Mouse (Mus musculus) hematopoietic stem cell, adult 5-6 weeks (primary cell): ENCODE results near the gene Nav2. TPM values are rescaled to one million over a fixed set of nuclear protein-coding genes. Genes with fewer than 3 reads are reported as not detected.
A peak's percentile ranks its signal among the peaks of the same experiment; 100 is the strongest.

Source experiments
- ATAC-seq, 2 experiments: fragments of 125-278 bp in 1 of 2; replicated peaks in 1 of 2; 2 replicates each; pipeline ENCODE4 v1.8.0; 2016 to 2017; ENCODE audit warnings: inconsistent platforms in 2 of 2, mild to moderate bottlenecking in 2 of 2, moderate number of reproducible peaks in 2 of 2, low read depth in 1 of 2, moderate TSS enrichment in 1 of 2; ENCODE audit not compliant: low FRiP score in 2 of 2, poor library complexity in 2 of 2, severe bottlenecking in 2 of 2, insufficient read depth in 1 of 2, low TSS enrichment in 1 of 2
- total RNA-seq: library from RNA; stranded (forward); fragments of 172-1452, 232-1000 nt; gene quantifications from 2 replicates; pipeline ENCODE4 v1.2.3, GENCODE M21; 2017

The Nav2 gene
- total RNA-seq, 1 experiment from 2014 or later, result 7.4 TPM

DNA sequence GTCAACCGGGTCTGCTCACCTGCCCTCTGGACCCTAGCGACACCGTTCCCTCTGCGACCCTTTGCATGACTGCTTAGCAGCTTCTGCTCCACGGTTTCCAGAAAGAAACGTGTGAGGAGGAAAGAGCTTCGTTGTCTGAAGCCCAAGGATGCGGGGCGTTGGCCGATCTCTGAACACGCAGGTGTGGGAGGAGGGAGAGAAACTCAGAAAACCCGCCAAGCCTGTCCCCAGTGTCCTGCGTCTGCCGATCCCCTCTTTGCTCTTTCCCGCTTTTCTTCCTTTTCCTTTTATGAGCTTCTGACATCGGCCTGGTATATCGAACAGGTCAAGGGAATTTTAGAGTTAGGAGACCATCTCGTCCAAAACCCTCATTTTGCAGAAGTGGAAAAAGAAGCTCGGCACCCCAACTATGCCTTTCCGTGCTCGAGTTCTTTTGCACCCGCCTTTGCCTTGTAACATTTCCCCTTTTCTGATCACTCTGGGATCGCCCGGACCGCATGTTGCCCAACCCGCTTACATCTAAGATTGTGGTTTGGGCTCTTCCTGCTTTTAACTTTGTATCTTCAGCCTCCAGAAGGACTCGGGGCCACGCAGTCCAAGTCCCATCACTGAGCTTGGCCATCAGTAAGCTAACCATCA, 26.4 kb upstream of the Nav2 start:
- ATAC-seq, result peak; percentile 56 to 70

DNA sequence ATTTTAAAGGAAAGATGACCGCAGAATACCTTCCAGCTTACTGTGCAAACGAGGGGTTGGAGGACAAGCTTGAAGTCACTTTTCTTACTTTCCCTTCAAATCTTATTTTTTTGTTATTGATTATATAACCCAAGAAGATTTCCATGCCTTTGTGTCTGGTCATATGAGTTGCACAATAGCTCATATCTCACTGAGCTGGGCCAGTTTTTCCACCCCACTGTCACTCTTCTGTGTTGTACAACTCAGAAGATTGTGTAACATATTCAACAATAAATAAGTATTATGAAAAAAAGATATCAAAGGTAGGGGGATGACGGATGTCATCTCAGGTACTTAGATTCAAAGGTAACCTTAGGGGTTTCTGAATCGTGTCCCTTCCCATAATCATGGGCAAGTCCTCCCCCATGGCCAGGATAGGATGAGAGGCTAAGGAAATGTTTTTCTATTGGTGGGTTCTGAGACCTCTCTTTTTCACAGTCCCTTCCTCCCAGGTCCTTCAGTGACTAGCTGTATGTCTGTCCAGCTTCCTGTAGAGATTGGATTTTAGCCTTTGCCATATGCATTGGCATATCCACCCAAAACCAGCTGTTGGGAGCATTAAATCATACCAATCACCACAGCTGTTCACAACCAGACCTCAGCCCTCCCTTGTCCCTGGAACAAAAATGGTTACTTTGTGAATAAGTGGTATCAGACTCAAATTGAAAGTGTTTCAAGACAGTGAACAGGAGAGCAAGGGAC, 24.8 kb upstream of the Nav2 start:
- ATAC-seq, result no peak

DNA sequence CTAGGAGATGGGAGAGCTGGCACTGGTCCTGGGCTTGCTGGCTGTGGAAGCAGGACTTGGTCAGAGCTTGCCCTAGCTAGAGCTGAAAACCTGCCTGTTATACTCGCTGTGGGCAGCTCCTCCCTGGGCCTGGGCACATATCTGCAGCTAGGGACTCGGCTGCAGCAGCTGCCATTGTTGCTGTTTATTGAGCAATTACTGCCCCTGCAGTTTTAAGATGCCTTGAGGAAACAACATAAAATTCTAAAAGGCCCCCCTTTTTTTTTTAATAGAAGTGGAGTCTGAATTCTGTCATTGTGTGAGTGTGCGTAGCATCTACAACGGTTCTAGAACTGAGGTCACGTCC, 24.3 kb upstream of the Nav2 start:
- ATAC-seq, result no peak

DNA sequence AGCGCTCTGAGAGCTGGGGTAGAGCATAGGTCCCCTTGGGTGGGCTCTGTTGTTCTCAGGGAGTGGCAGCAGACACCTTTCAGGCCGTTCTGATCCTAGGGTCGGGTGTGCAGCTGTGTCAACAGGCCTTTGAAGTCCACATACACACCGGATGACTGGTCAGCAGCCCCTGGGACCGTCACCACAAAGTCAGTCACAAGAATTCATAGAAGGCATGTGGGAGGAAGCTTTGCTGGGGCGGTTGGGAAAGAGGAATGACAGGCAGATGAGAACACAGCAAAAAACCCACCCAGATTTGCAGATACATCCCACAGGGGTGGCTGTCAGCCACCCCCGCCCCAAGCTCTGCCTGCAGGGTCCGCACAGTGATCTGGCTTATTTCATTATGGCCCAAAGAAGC, 20.5 kb upstream of the Nav2 start:
- ATAC-seq, result no peak

DNA sequence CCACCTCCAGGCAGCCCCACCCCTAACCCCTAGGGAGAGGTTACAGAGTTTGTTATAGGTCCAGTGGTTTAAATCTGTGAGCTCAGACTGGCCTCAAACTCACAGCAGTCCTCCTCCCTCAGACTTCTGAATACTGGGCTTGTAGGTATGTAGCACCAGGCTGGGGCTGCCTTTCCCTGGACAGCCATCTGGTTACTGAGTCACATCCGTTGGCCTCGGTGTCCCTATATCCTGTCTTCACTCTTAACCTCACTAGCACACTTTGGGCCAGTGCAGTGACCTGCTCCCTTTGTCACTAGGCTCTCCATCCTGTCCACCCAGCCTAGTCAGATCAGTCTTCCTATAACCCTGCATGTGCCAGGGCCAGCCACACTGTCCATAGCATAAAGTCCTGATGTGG, 19.8 kb upstream of the Nav2 start:
- no peak for ATAC-seq

DNA sequence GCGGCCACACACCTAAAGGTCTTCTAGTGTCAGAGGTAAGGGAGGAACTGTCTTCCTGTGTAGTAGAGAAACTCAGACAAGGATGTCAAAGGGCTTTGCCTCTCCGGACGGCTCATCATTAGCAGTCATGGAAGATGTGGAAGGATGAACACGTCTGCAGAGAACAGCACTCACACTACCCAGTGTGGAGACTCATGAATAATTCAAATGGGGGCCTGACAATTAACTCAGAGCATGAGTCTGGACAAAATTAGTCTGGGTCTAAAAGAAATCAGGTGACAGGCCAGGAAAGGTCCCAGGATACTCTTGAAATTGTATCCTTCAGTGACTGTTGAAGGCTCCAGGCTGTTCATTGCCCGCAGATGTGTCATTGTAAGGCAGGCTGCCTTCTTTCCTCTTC, 17.5 kb upstream of the Nav2 start:
- no peak for ATAC-seq

DNA sequence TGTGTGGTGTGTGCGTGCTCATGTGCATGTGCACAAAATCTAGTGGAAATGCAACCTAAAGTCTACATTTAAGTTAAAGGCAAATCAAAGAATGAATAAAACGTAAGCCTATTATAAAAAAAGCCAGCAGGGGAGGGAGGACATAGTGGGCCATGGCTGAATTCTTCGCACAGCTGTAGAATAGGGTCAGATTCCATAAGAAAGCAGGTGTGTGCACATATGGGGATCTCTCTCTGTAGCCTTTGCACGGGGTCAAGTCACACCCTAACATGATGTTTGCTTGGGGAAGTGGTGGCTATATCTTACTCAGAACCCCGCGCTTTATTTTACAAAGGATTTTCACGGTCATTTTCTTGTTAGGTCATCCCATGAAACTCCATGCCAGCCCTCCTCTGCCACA, 15.4 kb upstream of the Nav2 start:
- ATAC-seq, result no peak

DNA sequence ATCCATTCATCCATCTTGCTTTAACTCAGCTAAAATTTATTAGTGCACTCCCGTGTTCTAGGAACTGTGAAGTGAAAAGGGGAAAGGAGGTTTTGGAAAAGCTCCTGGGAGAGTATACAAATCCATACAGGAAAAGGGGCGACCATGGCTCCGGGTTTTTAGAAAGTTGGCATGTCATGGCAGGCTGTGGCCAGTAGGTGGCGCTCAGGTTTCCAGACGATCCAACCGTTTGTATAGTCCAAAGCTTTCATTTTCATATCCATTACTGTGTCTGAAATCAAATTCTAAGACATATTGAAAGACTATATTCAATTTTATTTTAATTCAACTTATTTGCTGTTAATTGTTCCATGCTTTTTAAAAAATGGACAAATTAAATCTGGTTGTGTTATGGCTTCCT, 14.4 kb upstream of the Nav2 start:
- ATAC-seq, result peak in 1 of 2 experiments; percentile 59; a peak in 1 of 4 replicates

DNA sequence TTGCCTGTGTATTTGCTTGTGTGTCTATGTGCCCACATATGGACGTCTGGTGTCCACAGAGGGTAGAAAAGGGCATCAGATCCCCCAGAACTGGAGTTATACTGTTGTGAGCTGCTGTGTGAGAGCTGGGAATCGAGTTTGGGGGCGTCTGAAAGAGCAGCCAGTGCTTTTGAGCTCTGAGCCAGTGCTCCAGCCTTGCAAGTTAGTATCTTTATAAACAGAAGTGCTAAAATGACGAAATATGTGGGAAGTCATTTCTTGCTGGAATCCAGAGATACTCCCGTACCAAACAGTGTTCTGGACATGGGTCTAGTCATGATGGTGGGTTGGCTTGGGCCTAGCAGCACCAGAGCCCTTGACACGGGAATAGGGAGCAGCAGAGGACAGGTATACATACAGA, 13.8 kb upstream of the Nav2 start:
- ATAC-seq, result no peak

DNA sequence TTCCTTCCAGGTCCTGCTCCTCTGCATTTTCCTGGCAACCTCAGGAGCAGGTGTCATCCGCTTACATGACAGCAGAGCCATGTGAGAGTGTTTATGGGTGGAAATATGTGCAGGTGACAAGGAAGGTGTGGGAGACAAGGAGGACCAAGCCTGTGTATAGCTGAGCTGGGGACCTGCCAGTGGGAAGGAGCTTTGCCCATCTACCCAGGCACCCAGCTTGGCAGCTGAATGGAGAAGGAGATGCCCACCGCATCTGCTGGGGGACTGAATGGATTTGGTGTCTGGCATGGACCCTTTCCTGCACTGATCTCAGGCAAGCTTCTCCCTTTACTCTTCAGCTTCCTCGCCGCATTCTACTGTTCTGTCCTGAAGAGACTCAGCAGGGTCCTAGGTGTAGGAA, 13.0 kb upstream of the Nav2 start:
- no peak for ATAC-seq

DNA sequence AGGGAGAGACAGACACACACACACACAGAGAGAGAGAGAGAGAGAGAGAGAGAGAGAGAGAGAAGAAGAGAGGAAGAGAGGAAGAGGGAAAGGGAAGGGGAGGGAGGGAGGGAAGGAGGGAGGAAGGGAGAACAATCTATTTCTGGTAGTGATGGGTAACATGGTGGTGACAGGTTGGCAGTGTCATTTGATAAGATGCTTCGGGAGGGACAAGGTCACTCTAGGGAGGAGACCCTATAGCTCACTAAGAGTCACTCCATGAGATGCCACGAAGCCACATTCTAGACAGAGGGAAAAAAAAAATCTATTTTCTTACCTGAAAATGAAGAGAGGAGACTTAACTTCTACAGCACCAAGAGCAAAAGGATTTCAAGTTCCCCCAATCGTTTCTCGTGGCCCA, 12.5 kb upstream of the Nav2 start:
- ATAC-seq, result no peak

DNA sequence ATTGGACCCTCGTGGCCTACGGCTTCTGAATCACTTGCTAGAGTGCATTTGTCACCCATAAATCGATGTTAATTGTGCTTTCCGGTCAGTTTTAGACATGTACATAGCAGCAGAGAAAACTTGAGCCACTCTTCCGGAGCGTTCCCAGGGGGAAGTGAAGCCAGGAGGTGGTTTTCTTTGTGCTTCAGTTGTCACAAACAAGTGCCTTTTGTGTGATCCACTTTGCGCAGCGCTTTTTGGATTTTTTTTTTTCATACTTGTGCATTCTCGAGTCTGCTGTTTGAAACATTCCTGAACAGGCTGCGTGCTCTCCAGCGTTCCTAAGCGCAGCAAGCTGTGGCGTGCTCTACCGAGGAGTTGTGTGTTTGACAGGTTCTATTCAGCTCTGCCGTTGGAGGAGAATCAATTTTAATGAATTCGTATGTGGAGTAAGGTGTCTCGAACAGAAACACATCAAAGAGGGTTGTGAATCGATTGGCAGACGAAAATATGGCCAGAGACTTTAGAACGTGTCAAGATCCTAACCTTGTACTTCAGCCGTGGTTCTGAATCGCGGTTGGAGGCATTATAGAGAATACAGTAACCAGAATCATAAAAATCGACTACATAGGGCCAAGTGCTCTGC, 10.9 kb upstream of the Nav2 start:
- ATAC-seq, result no peak

DNA sequence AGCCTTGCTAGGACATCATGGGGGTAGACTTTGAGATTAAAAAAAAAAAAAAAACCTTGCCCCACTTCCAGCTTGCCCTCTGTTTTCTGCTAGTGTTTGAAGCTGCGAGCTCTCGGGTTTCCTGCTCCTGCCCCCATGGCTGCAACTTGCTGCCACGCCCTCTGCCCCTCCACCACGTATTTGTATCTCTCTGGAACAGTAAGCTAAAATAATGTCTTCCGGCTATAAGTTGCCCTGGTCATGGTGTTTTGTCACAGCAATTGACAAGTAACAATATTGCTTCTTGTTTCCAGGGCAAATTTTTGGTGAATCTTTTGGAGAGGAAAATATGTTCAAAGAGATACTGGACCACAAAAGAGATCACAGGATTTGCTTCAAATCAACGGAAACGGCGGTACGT, 10.1 kb upstream of the Nav2 start:
- ATAC-seq, result no peak

DNA sequence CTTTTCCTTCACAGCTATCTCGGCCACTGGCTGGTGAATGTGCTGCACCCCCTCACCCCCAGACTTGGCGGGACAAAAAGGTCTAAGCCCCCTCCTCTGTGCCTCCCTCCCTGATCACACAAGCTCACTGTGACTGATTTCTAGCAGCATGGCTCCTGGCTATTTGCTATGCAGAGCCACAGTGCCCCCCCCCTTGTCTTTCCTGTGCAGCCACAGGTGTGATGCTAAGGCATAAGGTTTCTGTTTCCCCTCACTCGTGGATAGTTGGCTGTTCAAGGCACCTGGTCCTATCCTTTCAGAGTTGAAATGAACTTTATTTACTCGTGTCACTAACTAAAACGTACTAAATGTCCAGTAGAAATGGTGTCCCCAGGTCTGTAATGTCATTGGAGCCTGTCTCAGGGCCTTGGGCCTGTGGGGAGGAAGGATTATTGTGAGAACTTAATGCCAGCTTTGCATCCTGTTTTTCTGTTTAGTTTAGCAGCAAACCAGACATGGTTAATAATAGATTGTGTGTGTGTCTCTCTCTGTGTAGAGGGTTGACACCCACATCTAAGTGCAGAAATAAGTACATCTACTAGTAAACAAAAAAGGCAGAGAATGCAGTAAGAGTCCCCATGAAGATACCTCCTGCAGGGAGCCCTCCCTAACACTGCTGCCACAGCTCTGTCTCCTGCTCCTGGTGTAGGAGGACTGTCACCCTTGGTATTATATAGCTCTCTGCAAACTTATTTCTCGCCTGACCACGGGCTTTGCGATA, 7.9 kb upstream of the Nav2 start:
- ATAC-seq, result no peak

DNA sequence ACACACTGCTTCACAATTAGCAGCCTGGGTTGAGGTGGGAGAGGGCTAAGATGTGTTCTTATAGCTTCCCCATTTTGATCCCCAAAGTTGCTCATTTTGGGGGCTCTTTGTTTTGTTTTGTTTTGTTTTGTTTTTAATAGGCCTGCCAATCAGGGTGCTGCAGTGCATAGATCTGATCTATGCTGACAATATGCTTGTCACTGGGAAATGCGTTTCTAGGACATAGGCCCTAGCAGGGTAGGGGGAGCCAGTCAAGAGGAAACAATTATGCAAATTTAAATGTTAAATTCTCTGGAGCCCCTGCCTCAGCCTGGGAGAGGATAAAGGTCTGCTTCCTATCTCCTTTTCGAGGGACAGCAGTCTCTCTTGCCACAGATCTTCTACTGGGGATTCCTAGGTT, 6.1 kb upstream of the Nav2 start:
- ATAC-seq, result no peak

DNA sequence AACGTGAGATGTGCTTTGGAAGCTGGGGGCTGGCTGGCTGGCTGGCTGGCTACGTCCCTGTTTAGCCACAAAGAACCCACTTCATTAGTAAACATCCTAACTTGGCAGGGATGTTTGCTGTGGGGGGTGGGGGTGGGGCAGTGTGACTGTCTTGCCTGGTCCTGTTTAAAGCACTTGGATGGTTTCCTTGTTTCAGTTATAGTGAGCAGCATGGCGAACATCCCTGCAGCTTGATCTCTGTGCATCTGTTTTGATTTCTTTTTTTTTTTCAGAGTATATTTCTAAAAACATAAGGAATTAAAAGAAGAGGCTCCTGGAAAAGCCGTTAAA, 791 bp downstream of the Nav2 start:
- ATAC-seq, result no peak; a peak in 1 of 4 replicates

DNA sequence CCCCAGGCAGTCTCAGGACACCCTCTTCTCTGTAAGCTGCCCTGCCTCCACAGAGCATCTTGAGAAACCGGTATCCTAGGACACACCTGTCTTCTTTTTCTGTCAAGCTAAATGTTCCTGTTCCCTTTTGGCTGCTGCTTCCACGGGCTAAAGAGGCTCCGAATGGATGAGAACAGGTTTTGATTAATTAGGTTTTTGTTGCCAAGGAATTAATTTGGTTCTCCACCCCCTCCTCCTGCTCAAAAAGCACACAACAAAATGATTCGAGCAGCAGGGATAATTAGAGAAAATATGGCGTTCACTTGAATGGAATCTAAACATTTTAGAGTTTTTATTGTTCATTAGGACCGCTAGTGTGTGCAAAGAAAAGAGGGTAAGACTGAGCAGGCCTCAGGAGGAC, 1.8 kb downstream of the Nav2 start:
- ATAC-seq, result no peak

DNA sequence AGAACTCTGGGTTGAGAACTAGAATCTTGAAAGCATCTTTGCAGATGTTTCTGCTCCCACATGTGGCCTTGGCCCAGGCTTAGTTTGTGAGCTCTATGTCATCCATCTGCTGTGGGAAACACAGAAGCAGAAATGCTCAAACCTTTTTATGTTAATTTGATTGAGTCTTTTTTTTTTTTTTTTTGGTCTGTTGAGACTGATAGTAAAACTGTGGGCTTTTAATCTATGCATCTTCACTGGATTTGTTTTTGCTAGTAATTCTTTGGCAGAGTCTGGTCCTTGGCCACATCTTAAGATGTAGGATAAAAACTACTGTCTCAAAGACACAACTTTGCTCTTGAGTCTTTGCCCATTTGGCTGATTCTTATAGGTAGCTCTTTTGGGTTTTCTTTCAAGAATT, 2.6 kb downstream of the Nav2 start:
- no peak for ATAC-seq
